Mouse (Mus musculus) spleen, adult 2 months (tissue): ENCODE measurements around the gene Nrxn3. TPM values are rescaled to one million over a fixed set of nuclear protein-coding genes. Genes with fewer than 3 reads are reported as not detected.

Source experiments
- DNase-seq, 2 experiments: peaks; one replicate each; pipeline versions ENCODE4 v3.0.0 to v3.0.0-alpha.2; 2012 to 2021; ENCODE audit warnings: low spot score in 2 of 2, low read depth in 1 of 2
- H3K27ac ChIP-seq: fragments of 200-500 bp; 2 replicates; pipeline ENCODE4 v1.5.1; 2012; ENCODE audit warnings: low read length, inconsistent platforms; ENCODE audit not compliant: insufficient read depth
- H3K27me3 ChIP-seq: fragments of 200-500 bp; 2 replicates; pipeline ENCODE4 v1.6.1; 2012; ENCODE audit warnings: mild to moderate bottlenecking, moderate library complexity, low read length, inconsistent platforms; ENCODE audit not compliant: control insufficient read depth, insufficient read depth
- H3K36me3 ChIP-seq: fragments of 200-500 bp; 2 replicates; pipeline ENCODE4 v1.6.1; 2012; ENCODE audit warnings: mild to moderate bottlenecking, low read length, inconsistent platforms; ENCODE audit not compliant: control insufficient read depth, insufficient read depth
- H3K4me1 ChIP-seq: fragments of 200-500 bp; 2 replicates; pipeline ENCODE4 v1.6.1; 2011; ENCODE audit warnings: inconsistent platforms; ENCODE audit not compliant: control insufficient read depth, insufficient read depth, insufficient read length
- H3K4me3 ChIP-seq: fragments of 200-500 bp; 2 replicates; pipeline ENCODE4 v1.5.1; 2011; ENCODE audit warnings: mild to moderate bottlenecking, inconsistent platforms; ENCODE audit not compliant: insufficient read depth, insufficient read length; ENCODE audit errors: extremely low read depth
- CTCF ChIP-seq: fragments of 200-500 bp; IDR thresholded peaks from 2 replicates; pipeline ENCODE4 v1.5.1; 2011; ENCODE audit warnings: mild to moderate bottlenecking, inconsistent platforms; ENCODE audit not compliant: insufficient read depth, insufficient read length, insufficient replicate concordance; ENCODE audit errors: extremely low read depth
- POLR2A ChIP-seq: fragments of 200-500 bp; IDR thresholded peaks from 2 replicates; pipeline ENCODE4 v1.6.1; 2011; ENCODE audit warnings: low read depth, low read length, inconsistent platforms
- WGBS: fragments of 180-500 bp; shearing (Covaris S2); methylation state at CpG from one replicate; pipeline ENCODE4 v1.1.7; 2018; 5-methylcytosine and 5-hydroxymethylcytosine counted together
- polyA plus RNA-seq: library from polyadenylated mRNA; depleted of rRNA; stranded (reverse); fragments of >200 nt; gene quantifications from 2 replicates; pipeline ENCODE4 v1.2.3, GENCODE M21; 2012

Nrxn3 gene
- polyA plus RNA-seq, 1 experiment: not detected

- H3K36me3 ChIP-seq: no peaks in the 10 kb centered on the region
- no peaks in the 10 kb centered on the region for H3K27me3 ChIP-seq
- TF ChIP-seq CTCF (no peak), POLR2A (no peak)
- DNase-seq: no peak
- WGBS: 25% methylated on average over 6 of the region's 6 CpGs
- H3K4me3 ChIP-seq: no peak overlapping the region
- H3K27ac ChIP-seq: no peak overlapping the region
- H3K4me1 ChIP-seq: no peaks in the 10 kb centered on the region
These were observed 384.4 kb downstream of the Nrxn3 start for GRCm38 (mm10) chr12:89106881-89107584.

- Histone ChIP-seq H3K4me3 (no peak overlapping the region), H3K36me3 (no peaks in the 10 kb centered on the region), H3K27me3 (no peaks in the 10 kb centered on the region), H3K4me1 (no peaks in the 10 kb centered on the region), H3K27ac (no peak overlapping the region)
- DNase-seq: no peak
- TF ChIP-seq POLR2A: no peak
- TF ChIP-seq CTCF: no peak
- WGBS: 75% methylated on average over 7 of the region's 7 CpGs
These were observed 387.2 kb downstream of the Nrxn3 start for GRCm38 (mm10) chr12:89109779-89110335.

DNA sequence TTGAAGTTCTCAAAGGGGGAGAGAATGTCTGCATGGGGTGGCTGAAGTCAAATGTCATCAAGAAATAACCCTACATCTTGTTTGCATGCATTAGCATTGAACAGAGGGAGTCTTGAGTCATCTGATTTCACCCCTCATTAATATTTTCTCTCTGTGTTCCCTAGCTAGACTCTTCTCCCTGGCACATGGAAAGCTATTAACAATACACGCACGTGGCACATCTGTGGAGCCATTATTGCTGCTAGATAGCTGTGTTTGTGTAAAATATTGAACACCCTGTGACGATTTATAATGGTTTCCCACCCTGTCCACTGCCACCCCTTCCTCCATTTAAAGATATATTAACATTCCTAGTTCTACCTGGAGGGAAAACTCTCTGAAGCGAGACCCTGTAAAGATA lies 405.9 kb downstream of the Nrxn3 start:
- DNase-seq: no peak
- TF ChIP-seq CTCF (no peak), POLR2A (no peak)
- Histone ChIP-seq H3K4me3 (no peak overlapping the region), H3K27ac (no peak overlapping the region), H3K27me3 (no peaks in the 10 kb centered on the region), H3K36me3 (no peaks in the 10 kb centered on the region), H3K4me1 (no peaks in the 10 kb centered on the region)
- 75% methylated on average over 4 of the region's 4 CpGs for WGBS

DNA sequence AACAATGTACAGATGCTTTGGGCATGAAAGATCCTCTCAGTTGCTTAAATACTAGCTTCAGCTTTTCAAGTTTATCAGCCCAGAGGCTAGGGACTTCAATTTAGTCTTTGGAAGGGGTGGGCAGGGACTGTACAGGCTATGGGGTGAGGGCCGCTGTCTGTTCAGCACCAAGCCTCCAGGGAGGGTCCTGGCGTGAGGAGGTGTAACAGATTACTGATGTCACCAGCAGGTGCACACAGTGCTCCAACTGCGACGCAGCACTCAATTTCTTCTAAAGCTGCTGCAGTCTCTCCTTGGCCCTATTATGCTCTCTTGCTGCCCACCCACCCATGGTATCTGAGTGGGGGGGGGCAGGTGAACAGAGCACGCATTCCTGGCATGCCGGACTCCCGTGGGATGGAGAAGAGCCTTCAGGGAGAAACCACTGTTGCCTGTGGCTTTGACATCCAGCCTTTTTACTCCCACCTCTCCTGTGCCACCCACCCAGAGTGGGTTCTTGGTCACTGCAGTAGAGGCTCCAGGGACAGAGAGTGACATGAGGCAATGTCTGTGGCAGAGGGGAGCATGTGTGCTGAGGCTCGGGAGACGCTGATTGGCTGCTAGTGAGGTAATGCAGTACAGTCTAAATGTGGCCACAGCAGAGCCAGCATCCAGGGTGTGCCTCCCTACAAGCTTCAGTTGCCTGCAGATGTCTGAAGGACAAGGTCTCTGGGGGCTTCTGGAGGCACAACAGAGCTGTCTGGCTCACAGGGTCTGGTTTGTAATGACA lies 406.6 kb downstream of the Nrxn3 start:
- DNase-seq: no peak
- no peak overlapping the region for H3K4me3 ChIP-seq
- H3K27ac ChIP-seq: no peak overlapping the region
- WGBS: 73% methylated on average over 9 of the region's 9 CpGs
- no peaks in the 10 kb centered on the region for H3K27me3 ChIP-seq
- H3K4me1 ChIP-seq: no peaks in the 10 kb centered on the region
- no peaks in the 10 kb centered on the region for H3K36me3 ChIP-seq
- no peak for TF ChIP-seq CTCF
- TF ChIP-seq POLR2A: no peak

GRCm38 (mm10) chr12:89134333-89134732 lies 411.7 kb downstream of the Nrxn3 start:
- Histone ChIP-seq H3K27ac (no peak overlapping the region), H3K4me1 (no peaks in the 10 kb centered on the region), H3K27me3 (no peaks in the 10 kb centered on the region), H3K36me3 (no peaks in the 10 kb centered on the region), H3K4me3 (no peak overlapping the region)
- 83% methylated on average over 2 of the region's 2 CpGs for WGBS
- no peak for DNase-seq
- TF ChIP-seq POLR2A (no peak), CTCF (no peak)

GRCm38 (mm10) chr12:89134774-89135307 lies 412.2 kb downstream of the Nrxn3 start:
- 70% methylated on average over 8 of the region's 8 CpGs for WGBS
- no peaks in the 10 kb centered on the region for H3K36me3 ChIP-seq
- H3K27ac ChIP-seq: no peak overlapping the region
- H3K4me1 ChIP-seq: no peaks in the 10 kb centered on the region
- no peaks in the 10 kb centered on the region for H3K27me3 ChIP-seq
- TF ChIP-seq CTCF: no peak
- TF ChIP-seq POLR2A: no peak
- H3K4me3 ChIP-seq: no peak overlapping the region
- DNase-seq: no peak

DNA sequence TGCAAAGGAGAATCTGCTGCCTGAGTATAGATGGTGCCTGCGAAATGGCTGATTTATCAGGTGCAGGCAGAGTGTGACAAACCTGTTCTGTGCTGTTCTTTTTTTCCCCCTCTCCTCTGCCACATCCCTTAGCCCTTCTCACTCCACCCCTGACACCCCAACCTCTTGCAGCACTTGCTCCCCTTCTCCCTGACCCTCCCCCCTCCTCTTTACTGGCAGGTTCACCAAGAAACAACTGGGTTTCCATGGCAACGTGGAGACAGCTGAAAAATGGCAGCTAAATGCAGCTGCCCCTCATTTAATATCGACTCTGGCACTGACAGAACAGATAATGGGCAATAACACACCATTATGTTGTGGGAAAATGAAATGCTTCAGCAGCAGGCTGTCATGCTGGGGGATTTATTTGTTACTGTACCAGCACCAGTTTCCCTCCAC lies 426.3 kb downstream of the Nrxn3 start:
- no peak for DNase-seq
- Histone ChIP-seq H3K27ac (no peak overlapping the region), H3K27me3 (no peaks in the 10 kb centered on the region), H3K4me3 (no peak overlapping the region), H3K4me1 (no peaks in the 10 kb centered on the region), H3K36me3 (no peaks in the 10 kb centered on the region)
- TF ChIP-seq CTCF (no peak), POLR2A (no peak)
- 42% methylated on average over 3 of the region's 3 CpGs for WGBS
